Mouse (Mus musculus) layer of hippocampus, adult 2 months (tissue): ENCODE data around the gene Ddx24. TPM values are rescaled to one million over a fixed set of nuclear protein-coding genes. Genes with fewer than 3 reads are reported as not detected.

Experiments used
- DNase-seq, 2 experiments: peaks; one replicate each; pipeline ENCODE4 v3.0.0; 2022; ENCODE audit warnings: low spot score in 2 of 2
- H3K27ac ChIP-seq: fragments of 200-600 bp; 2 replicates; pipeline ENCODE4 v1.8.1; 2022
- H3K4me3 ChIP-seq: fragments of 200-600 bp; 2 replicates; pipeline ENCODE4 v1.8.1; 2022; ENCODE audit warnings: mild to moderate bottlenecking
- CTCF ChIP-seq: fragments of 200-600 bp; conservative IDR thresholded peaks from 2 replicates; pipeline ENCODE4 v1.8.1; 2022; ENCODE audit warnings: antibody characterized with exemption, mild to moderate bottlenecking, moderate library complexity
- total RNA-seq, 2 experiments: library from RNA; stranded (reverse); gene quantifications; 2 replicates each; pipeline ENCODE4 v1.2.3; 2021

Ddx24 gene
- total RNA-seq, 2 experiments from 2014 or later: 235 to 239 TPM

DNA sequence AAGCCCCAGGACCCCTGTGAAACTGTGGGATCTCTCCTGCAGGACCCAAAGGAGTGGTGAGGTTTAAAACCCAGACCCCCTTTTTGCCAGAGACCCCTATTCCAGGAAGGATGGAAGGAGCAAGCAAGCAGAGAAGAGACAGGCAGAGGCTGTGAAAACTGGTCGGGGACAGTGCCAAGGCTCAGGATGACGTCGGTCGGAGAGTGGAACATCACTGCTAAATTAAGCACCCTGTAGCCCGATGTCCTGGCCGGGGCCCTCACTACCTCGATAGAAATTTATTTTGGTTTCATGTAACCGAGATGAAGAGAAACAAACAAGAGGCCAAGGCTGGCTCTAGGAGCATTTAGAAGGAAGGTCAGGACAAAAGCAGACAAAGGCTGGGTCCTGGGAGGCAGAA lies 67.4 kb downstream of the Ddx24 start:
- H3K4me3 ChIP-seq: no peak overlapping the region
- peak overlapping the region; percentile 67; the same call in 1 of the 2 replicates for H3K27ac ChIP-seq
- no peak for TF ChIP-seq CTCF
- no peak for DNase-seq

Other genes with a start within 250 kb of the Ddx24 start
- 1 to 10 TPM; 3.6 to 3.7 TPM for gene Prima1, start 183.7 kb downstream of the Ddx24 start, total RNA-seq
- gene Fam181a, start 114.9 kb downstream of the Ddx24 start, total RNA-seq: 1 to 10 TPM; 1.5 to 2.3 TPM
- 1 to 10 TPM; 2.0 to 2.3 TPM for gene Asb2, start 69.8 kb downstream of the Ddx24 start, total RNA-seq
- 10 to 100 TPM; 45.2 to 48.6 TPM for gene Otub2, start 37.1 kb downstream of the Ddx24 start, total RNA-seq
- 1 to 10 TPM; 3.5 to 4.0 TPM for gene 9330161L09Rik, start 18.0 kb downstream of the Ddx24 start, total RNA-seq
- 100 to 1,000 TPM in 1 of 2 experiments, 10 to 100 TPM in 1; 97.3 to 106 TPM for gene Ifi27, start 8.4 kb upstream of the Ddx24 start, total RNA-seq
- under 1 TPM; 0.91 to 0.92 TPM for gene Ifi27l2a, start 17.9 kb upstream of the Ddx24 start, total RNA-seq
- gene Ifi27l2b, start 31.4 kb upstream of the Ddx24 start, total RNA-seq: not detected
- gene Ppp4r4, start 106.5 kb upstream of the Ddx24 start, total RNA-seq: 10 to 100 TPM; 47.8 to 50.5 TPM
- under 1 TPM in 1 of 2 experiments, not detected in 1; 0.10 TPM for gene Serpina10, start 205.6 kb upstream of the Ddx24 start, total RNA-seq
- not detected for gene Serpina6, start 231.4 kb upstream of the Ddx24 start, total RNA-seq